Mouse (Mus musculus) ovary, postnatal 14 days (tissue): ENCODE results near the gene Abhd17a.
"Not testable (repeated sequence)": the region's sequence is repeated elsewhere in the genome, so short reads cannot be mapped to it uniquely, and the experiment has no call there.

Experiments used
- DNase-seq: peaks from one replicate; pipeline ENCODE4 v3.0.0; 2022; ENCODE audit warnings: low spot score

The Abhd17a gene

GRCm38 (mm10) chr10:80608435-80608834 is 18.3 kb upstream of the Abhd17a start:
- no peak for DNase-seq

GRCm38 (mm10) chr10:80606737-80607350 is 16.7 kb upstream of the Abhd17a start:
- DNase-seq: no peak

- no peak for DNase-seq
These were observed 16.2 kb upstream of the Abhd17a start for GRCm38 (mm10) chr10:80606306-80606705.

DNA sequence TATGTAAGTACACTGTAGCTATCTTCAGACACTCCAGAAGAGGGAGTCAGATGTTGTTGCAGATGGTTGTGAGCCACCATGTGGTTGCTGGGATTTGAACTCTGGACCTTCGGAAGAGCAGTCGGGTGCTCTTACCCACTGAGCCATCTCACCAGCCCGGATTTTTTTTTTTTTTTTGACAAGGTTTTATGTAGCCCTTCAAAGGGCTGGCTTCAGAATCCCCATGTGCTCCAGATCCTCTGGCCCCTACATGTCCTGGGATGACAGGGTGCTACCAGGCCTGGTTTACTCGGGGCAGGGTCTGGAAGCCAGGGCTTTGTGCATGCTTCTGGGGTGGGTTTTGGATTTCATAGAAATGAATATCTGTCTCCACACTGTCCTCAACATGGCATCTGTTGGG is 15.6 kb upstream of the Abhd17a start, which contains the start of gene Gm49322:
Gm49322 (plus strand) TSS at position 301 of the 400 bp plus-strand sequence.
- not testable (repeated sequence) for DNase-seq

DNA sequence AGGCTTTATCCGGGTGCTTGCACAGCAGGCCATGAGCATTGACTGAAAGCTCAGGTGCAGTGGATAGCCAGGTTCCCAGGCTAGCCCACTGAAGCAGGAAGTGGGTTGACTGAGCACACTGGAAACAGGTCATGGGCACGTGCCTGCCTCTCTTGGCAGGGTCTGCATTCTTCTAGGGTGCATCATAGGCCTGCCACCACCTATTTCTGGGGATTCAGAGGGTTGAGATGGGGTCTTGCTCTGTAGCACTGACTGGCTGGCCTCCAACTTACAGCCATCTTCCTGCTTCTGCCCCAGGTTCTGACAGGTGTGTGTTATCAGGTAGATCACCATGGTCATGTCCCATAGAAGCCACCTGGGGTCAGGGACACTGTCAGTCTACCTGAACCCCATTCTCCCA is 14.8 kb upstream of the Abhd17a start:
- no peak for DNase-seq

DNA sequence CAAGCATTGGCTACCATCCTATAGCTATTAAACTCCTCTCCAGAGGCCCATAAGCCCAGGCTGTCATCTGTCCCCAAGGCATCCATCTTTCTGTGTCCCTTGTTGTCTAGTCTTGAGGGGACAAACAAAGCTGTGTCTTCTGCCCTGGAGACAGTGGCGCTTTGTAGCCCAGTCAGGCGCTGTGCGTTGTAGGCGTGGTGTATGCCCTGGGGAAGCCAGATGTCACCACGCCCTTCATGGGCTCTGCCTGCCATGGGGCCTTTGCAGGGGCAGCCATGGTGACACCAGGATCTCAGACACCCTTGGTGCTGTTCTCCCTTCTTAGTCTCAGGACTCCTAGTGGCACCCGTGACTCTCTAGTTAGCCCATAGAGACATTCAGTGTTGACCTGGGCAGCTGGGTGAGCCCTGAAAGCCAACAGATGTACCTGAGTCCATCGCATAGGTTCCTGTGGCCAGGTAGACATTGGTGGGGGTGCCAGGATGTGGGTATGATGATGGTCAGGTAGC is 13.9 kb upstream of the Abhd17a start:
- no peak for DNase-seq

- DNase-seq: no peak
These were observed 13.2 kb upstream of the Abhd17a start for GRCm38 (mm10) chr10:80603364-80603763.

DNA sequence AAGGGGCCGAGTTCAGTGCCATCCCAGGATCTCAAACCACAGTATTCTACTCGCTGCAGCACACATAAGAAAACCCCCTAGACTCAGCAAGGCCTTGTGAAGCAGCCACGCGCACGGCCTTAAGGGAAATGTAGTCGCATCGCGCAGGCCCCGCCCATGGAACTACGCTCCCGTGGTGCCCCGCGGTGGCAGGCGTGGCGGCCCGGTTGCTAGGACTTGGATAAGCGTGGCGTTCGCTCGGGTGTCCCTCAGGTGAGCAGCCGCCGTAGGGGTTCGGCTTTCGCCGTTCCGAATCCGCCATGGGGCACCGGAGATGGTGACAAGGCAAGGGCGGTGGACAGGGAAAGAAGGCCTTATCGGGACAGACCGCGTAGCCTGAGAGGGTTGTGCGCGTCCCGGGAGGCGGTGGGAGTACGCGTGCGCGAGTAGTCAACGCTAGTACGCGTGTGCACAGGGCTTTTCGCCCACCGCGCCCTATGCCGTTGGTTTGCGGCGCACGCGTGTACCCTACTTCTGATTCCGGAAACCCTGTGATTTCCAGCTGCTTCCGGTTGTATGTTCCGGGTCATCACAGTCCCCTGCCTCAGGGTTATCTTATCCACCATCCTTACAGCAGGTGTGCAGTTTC is 12.7 kb upstream of the Abhd17a start, which contains the start of the genes Scamp4 and Adat3:
Scamp4 (plus strand) TSS at position 175 of the 628 bp plus-strand sequence.
Adat3 (plus strand) TSS at position 183 of the 628 bp plus-strand sequence.
- DNase-seq: peak; percentile 90

DNA sequence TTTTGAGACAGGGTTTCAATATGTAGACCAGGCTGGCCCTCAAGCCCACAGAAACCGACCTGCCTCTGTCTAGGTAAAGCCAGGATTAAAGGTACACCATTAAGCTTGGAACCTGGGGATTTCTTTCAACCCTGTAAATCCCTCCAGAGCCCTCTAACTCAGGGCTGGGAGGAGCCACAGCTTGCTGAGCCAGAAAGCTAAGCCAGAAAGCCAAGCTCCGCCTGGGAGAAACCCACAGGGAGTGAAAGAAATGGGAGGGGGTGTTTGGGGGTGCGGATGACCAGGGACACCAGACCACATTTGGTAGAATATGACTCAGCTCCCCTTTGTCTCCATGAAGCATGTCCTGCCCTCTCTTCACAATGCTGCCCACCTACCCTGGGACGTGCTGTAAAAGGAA is 6.2 kb upstream of the Abhd17a start:
- DNase-seq: no peak

DNA sequence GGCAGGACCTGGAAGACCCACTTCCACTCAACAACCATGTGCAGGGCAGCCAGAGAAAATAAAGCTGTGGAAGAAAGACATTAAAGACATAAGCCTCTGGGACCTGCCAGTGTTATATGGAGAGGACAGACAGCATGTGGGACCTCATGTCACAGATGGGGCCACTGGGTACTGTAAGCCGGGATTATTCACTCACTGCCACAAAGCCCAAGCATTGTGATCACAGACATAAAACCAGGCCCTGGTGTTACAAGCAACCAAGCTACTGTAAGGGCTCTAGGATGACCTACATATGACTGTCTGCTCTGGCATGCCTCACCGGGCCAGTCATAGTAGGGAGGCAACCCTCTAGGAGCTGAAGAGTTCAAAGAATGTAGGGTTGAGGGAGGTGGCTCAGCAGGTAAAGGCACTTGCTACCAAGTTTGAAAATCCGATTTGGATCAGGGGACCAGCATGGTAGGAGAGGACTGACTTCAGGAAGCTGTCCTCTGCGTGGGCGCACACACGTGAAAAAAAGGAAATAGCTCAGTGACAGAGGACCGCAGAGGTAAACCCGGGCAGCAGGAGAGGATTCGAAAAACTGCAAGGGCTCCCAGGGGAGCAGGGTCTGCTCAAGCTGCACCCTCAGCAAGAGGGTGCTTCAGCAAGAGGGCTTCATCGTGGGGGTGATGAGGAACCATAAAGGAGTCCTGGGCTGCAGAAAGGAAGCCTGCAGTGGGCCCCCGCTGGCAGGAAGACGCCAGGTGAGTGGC is 838 bp downstream of the Abhd17a start:
- no peak for DNase-seq

GRCm38 (mm10) chr10:80587305-80587657 is 2.9 kb downstream of the Abhd17a start:
- no peak for DNase-seq

- no peak for DNase-seq
These were observed 3.5 kb downstream of the Abhd17a start for GRCm38 (mm10) chr10:80586407-80587304.

GRCm38 (mm10) chr10:80585581-80585980 is 4.6 kb downstream of the Abhd17a start:
- DNase-seq: no peak

DNA sequence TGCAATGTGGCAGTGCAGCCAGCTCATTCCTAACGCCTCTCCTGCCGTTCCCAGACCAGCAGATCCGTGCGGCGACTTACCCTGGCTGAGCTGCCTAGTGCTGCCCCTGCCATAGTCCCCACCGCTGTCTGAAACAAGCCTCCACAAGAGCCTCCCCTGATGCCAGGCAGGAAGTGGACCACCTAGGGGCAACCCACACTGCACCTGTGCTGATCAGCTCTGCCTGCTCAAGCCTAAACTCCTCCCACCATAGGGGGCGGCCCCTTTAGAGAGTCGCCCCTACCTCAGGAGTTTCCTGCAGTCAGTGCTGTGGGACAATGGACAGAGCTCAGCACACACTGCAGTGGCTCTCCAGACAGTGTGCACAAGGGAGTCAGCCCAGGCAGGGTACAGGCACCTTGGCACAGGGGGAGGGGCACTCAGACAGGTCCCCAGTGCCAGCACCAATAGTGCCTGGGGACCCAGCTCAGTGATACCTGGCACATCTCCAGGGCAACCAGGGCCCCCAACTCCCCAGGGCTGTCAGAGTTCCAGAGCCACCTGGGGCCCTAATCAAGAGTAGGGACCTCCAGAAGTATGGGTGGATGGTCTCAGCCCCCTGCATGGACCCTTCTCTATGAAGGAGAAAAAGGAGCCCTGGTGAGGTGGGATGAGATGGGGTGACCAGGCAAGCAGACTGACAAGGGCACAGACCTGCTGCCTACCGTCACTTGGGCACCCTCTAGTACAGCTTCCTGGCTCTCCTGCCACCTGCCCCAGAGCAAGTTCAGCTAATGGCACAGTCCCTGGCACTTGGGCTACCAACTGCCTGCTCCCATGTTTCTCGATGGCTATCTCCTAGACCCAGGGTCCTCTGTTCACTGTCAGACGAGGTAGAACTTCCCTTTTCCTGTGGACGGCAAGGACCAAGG is 5.2 kb downstream of the Abhd17a start:
- no peak for DNase-seq

GRCm38 (mm10) chr10:80584045-80584488 is 6.1 kb downstream of the Abhd17a start:
- no peak for DNase-seq

GRCm38 (mm10) chr10:80583047-80583446 is 7.1 kb downstream of the Abhd17a start:
- no peak for DNase-seq

- DNase-seq: no peak
These were observed 11.2 kb downstream of the Abhd17a start for GRCm38 (mm10) chr10:80578911-80579310.

DNA sequence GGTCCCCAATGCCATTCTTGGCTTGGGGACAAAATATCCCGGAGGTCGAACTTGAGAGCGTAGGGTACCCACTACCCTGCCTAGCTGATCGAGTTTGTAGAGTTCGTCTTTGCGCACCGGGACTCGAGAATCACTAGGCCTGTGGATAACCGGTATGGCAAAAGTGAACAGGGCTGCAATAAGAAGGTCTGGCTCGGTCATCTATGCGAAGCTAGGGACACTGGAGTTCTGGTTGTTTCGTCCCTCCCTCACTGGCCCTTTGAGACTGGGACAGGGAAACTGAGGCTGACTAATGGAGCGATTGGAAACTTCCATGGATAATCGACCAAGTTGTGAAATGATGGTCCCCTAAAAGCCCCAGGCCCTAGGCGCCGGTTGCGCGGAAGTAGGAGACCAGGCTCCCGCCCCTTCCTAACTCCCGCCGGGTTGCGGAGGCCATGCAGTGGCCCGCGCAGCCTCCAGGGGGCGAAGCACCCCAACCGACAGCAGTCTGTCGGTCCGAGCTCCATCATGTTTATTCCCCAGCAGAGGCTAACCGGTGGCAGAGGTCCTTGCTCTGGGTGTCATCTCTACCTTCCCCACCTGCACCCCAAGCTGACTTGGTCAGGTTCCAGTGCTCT is 11.9 kb downstream of the Abhd17a start:
- peak; percentile 75 for DNase-seq

DNA sequence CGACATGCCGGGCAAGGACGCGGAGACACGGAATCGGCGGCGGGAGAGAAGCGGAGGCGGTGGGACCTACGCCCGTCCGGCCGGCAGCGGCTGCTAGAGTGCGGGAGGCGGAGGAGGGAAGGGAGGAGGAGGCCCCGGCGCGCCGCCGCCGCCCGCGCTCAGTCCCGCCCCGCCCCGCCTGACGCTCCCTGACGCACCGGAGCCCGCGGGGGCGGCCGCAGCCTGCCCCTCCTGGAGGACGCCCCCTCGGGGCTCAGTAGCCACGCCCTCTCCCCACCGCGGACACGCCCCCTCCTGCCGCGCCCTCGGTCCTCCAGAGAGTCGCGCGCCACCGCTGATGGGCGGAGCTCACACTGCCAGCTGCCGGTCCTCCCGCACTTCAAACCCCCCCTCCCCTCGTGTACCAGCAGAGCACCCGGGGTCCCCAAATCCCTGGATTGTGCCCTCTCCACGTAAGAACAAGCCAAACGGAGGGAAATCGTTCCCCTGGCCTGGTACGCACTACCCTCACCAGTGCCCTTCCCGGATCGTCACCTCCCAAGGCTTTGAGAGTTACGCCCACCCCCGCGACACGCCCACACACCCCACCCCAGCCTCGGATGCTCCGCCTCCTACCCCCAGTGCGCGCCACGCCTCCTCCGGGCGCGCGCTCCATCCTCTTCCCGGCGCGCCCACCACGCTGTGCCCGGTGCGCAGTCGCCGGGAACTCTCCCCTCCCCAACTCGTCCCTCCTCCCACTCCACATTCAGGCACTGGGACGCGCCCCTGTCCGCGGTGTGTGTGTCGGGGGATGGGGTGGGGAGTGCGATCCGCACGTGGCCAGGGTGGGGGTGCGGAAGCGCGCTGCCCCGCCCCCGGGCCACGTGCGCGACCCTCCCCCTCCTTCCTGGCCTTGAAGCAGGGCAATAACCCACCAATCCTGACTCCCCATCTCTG is 12.7 kb downstream of the Abhd17a start, which contains the start of gene Klf16:
Klf16 (minus strand) TSS at position 127 of the 936 bp plus-strand sequence.
- peak; percentile 99 for DNase-seq
